Mouse (Mus musculus): ENCODE measurements around the gene Sh2d6. TPM values are rescaled to one million over a fixed set of nuclear protein-coding genes. Genes with fewer than 3 reads are reported as not detected.

Sh2d6 gene
- polyA plus RNA-seq, 1 experiment from 2014 or later: not detected

- ATAC-seq (replicated peaks; ENCODE audit: low FRiP score, low read depth): peak; percentile 53
- TF ChIP-seq CTCF (IDR thresholded peaks at IDR 0.05; ENCODE audit: low read depth): no peak
- H3K27ac ChIP-seq: peak overlapping the region; percentile 15
- no peaks in the 10 kb centered on the region for H3K9me3 ChIP-seq (replicated peaks; ENCODE audit: low read length)
- no peak overlapping the region for H3K9ac ChIP-seq (ENCODE audit: low read depth, low read length)
- no peak overlapping the region for H3K4me2 ChIP-seq (ENCODE audit: low read length)
- H3K27me3 ChIP-seq (ENCODE audit: insufficient read depth, low read length): no peaks in the 10 kb centered on the region
- 0 out of 2 replicates have a peak, but pooled peaks cover 3% of the 10 kb centered on the region for H3K36me3 ChIP-seq (ENCODE audit: insufficient read depth, low read length)
- 67% methylated on average over 5 of the region's 5 CpGs for WGBS
- H3K4me3 ChIP-seq (replicated peaks; ENCODE audit: low read depth, low read length): no peak overlapping the region
- DNase-seq (ENCODE audit: low spot score): peak; percentile 36
- peaks cover 12% of the 10 kb centered on the region; the same call in 1 of the 2 replicates for H3K4me1 ChIP-seq (replicated peaks; ENCODE audit: insufficient read depth, low read length)
Measured at GRCm38 (mm10) chr6:72562894-72563293, 41.4 kb upstream of the Sh2d6 start.

- no peak for TF ChIP-seq CTCF (IDR thresholded peaks at IDR 0.05; ENCODE audit: low read depth)
- Histone ChIP-seq H3K4me3 (replicated peaks; ENCODE audit: low read depth, low read length) (no peak overlapping the region), H3K36me3 (ENCODE audit: insufficient read depth, low read length) (0 out of 2 replicates have a peak, but pooled peaks cover 3% of the 10 kb centered on the region), H3K9me3 (replicated peaks; ENCODE audit: low read length) (no peaks in the 10 kb centered on the region), H3K27me3 (ENCODE audit: insufficient read depth, low read length) (no peaks in the 10 kb centered on the region), H3K27ac (peak overlapping the region; percentile 15; the same call in 1 of the 2 replicates), H3K4me2 (ENCODE audit: low read length) (no peak overlapping the region), H3K9ac (ENCODE audit: low read depth, low read length) (no peak overlapping the region), H3K4me1 (replicated peaks; ENCODE audit: insufficient read depth, low read length) (peaks cover 12% of the 10 kb centered on the region; the same call in 1 of the 2 replicates)
- 37% methylated on average over 6 of the region's 6 CpGs for WGBS
- ATAC-seq (replicated peaks; ENCODE audit: low FRiP score, low read depth) (peak; percentile 8; the same call in 1 of the 2 replicates), DNase-seq (ENCODE audit: low spot score) (peak; percentile 32)
Measured at GRCm38 (mm10) chr6:72562486-72562885, 41.0 kb upstream of the Sh2d6 start.

- no peaks in the 10 kb centered on the region for H3K27me3 ChIP-seq (ENCODE audit: insufficient read depth, low read length)
- no peak for DNase-seq (ENCODE audit: low spot score)
- 81% methylated on average over 8 of the region's 8 CpGs for WGBS
Measured at GRCm38 (mm10) chr6:72560801-72561200, 39.3 kb upstream of the Sh2d6 start.

DNA sequence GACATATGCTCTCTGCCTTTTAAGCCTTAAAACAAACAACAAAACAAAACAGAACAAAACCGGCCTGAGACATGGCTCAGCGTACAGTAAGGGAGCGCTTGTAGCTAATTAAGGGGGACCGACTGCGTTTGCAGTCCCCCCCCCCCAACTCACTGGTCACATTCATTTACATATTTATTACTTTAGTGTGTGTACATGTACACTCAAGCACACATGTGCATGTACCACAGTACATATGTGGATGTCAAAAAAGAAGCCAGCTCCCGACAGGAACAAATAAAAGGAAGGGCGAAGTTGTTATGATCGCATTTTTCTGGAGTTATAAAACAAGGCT lies 31.5 kb upstream of the Sh2d6 start:
- H3K36me3 ChIP-seq (ENCODE audit: insufficient read depth, low read length): no peaks in the 10 kb centered on the region
- H3K27ac ChIP-seq: peak overlapping the region; percentile 95
- H3K4me3 ChIP-seq (replicated peaks; ENCODE audit: low read depth, low read length): peak overlapping the region; percentile 28
- peak overlapping the region; percentile 51; the same call in 1 of the 2 replicates for H3K9ac ChIP-seq (ENCODE audit: low read depth, low read length)
- ATAC-seq (replicated peaks; ENCODE audit: low FRiP score, low read depth): no peak; the same call in 1 of the 2 replicates
- H3K27me3 ChIP-seq (ENCODE audit: insufficient read depth, low read length): no peaks in the 10 kb centered on the region
- 11% methylated on average over 8 of the region's 8 CpGs for WGBS
- no peaks in the 10 kb centered on the region for H3K9me3 ChIP-seq (replicated peaks; ENCODE audit: low read length)
- peaks cover 14% of the 10 kb centered on the region; the same call in 1 of the 2 replicates for H3K4me1 ChIP-seq (replicated peaks; ENCODE audit: insufficient read depth, low read length)
- H3K4me2 ChIP-seq (ENCODE audit: low read length): peak overlapping the region; percentile 63
- DNase-seq (ENCODE audit: low spot score): no peak
- TF ChIP-seq CTCF (IDR thresholded peaks at IDR 0.05; ENCODE audit: low read depth): no peak

More at GRCm38 (mm10) chr6:72560801-72561200, 39.3 kb upstream of the Sh2d6 start:
- no peak overlapping the region for H3K27ac ChIP-seq
- H3K36me3 ChIP-seq (ENCODE audit: insufficient read depth, low read length): 0 out of 2 replicates have a peak, but pooled peaks cover 3% of the 10 kb centered on the region
- TF ChIP-seq CTCF (IDR thresholded peaks at IDR 0.05; ENCODE audit: low read depth): no peak
- no peak overlapping the region for H3K4me2 ChIP-seq (ENCODE audit: low read length)
- H3K9ac ChIP-seq (ENCODE audit: low read depth, low read length): no peak overlapping the region
- peaks cover 12% of the 10 kb centered on the region; the same call in 1 of the 2 replicates for H3K4me1 ChIP-seq (replicated peaks; ENCODE audit: insufficient read depth, low read length)
- H3K4me3 ChIP-seq (replicated peaks; ENCODE audit: low read depth, low read length): no peak overlapping the region
- no peak for ATAC-seq (replicated peaks; ENCODE audit: low FRiP score, low read depth)
- H3K9me3 ChIP-seq (replicated peaks; ENCODE audit: low read length): no peaks in the 10 kb centered on the region

DNA sequence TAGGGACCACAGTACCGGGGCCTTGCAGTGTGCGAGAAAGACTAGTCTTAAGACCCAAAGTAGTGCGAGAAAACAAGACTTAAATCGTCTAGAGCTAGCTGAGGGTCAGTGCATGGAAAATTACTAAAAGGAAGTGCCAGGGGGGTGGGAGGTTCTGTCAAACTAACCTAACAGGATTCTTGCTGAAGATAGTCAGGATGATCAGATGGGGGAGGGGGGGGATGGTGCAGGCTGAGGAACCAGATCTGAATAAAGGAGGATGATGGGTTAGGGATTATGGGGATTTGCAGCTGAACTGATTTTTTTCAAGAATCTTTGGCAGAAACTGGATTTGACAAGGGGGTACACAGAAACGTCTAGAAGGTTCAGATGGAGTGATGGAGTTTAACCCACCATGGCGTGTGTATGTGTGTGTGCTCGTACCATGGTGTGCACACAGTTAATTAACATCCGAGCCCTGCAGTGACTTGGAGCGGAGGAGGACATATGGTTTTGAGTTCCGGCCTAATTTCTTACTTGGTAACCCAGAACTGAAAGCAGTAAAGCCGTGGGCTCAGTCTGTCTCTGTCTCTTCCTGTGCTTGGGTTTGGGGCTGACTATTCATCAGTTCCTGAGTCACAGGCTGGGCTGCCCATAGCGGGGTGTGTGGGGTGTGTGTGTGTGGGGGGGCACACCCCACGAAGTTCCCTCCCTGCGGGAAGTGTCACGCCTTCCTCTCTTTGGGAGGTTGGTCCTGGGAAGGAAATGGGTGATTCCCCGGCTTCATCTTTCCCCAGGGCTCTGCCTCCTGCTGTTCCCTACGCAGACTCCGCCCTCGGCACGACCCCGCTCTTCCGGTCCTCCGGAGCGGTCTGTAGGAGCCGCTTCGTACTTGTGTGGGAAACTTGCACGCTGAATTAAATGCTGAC lies 30.9 kb upstream of the Sh2d6 start:
- WGBS: 10% methylated on average over 27 of the region's 27 CpGs
- Histone ChIP-seq H3K9me3 (replicated peaks; ENCODE audit: low read length) (no peaks in the 10 kb centered on the region), H3K4me1 (replicated peaks; ENCODE audit: insufficient read depth, low read length) (peaks cover 14% of the 10 kb centered on the region; the same call in 1 of the 2 replicates), H3K9ac (ENCODE audit: low read depth, low read length) (peak overlapping the region; percentile 51; the same call in 1 of the 2 replicates), H3K36me3 (ENCODE audit: insufficient read depth, low read length) (no peaks in the 10 kb centered on the region), H3K4me2 (ENCODE audit: low read length) (peak overlapping the region; percentile 63), H3K27me3 (ENCODE audit: insufficient read depth, low read length) (no peaks in the 10 kb centered on the region), H3K4me3 (replicated peaks; ENCODE audit: low read depth, low read length) (peak overlapping the region; percentile 28), H3K27ac (peak overlapping the region; percentile 95)
- peak; percentile 39; the same call in 1 of the 2 replicates for TF ChIP-seq CTCF (IDR thresholded peaks at IDR 0.05; ENCODE audit: low read depth)
- ATAC-seq (replicated peaks; ENCODE audit: low FRiP score, low read depth): peak; percentile 91
- peak; percentile 97 for DNase-seq (ENCODE audit: low spot score)

- no peak for ATAC-seq (replicated peaks; ENCODE audit: low FRiP score, low read depth)
- H3K36me3 ChIP-seq (ENCODE audit: insufficient read depth, low read length): no peaks in the 10 kb centered on the region
- no peaks in the 10 kb centered on the region for H3K9me3 ChIP-seq (replicated peaks; ENCODE audit: low read length)
- H3K9ac ChIP-seq (ENCODE audit: low read depth, low read length): no peak overlapping the region
- DNase-seq (ENCODE audit: low spot score): no peak
- peaks cover 14% of the 10 kb centered on the region; the same call in 1 of the 2 replicates for H3K4me1 ChIP-seq (replicated peaks; ENCODE audit: insufficient read depth, low read length)
- WGBS: 91% methylated on average over 10 of the region's 10 CpGs
- no peak overlapping the region for H3K4me3 ChIP-seq (replicated peaks; ENCODE audit: low read depth, low read length)
- H3K4me2 ChIP-seq (ENCODE audit: low read length): no peak overlapping the region
- H3K27ac ChIP-seq: no peak overlapping the region
- no peaks in the 10 kb centered on the region for H3K27me3 ChIP-seq (ENCODE audit: insufficient read depth, low read length)
- TF ChIP-seq CTCF (IDR thresholded peaks at IDR 0.05; ENCODE audit: low read depth): no peak
Measured at GRCm38 (mm10) chr6:72550503-72551100, 29.1 kb upstream of the Sh2d6 start.

Data from kidney, postnatal 0 days (tissue).